Mouse (Mus musculus): ENCODE results near the gene BC049352.
A peak's percentile ranks its signal among the peaks of the same experiment; 100 is the strongest.

BC049352 gene

DNA sequence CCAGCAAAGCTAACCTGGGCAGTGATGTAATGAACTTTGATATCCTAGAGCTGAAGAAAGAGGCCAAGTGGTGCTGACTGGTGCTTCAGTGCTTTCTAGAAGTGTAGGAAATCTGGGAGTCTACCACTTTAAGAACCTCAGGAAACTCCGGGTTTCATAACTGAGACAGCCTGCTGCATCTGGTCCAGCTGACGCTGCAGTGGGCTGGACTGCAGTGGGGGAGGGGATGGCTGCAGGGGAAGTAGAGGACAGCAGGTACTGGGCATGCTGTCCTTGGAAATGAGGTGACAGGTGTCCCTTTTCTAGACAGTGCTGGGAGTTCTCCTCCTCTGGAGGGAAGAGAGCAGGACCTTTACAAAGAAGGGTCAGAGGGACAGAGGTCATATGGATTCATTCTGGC is at the start of gene BC049352:
Gene BC049352 (plus strand): TSS at position 238 of the 400 bp plus-strand sequence.
- no peak for DNase-seq

DNA sequence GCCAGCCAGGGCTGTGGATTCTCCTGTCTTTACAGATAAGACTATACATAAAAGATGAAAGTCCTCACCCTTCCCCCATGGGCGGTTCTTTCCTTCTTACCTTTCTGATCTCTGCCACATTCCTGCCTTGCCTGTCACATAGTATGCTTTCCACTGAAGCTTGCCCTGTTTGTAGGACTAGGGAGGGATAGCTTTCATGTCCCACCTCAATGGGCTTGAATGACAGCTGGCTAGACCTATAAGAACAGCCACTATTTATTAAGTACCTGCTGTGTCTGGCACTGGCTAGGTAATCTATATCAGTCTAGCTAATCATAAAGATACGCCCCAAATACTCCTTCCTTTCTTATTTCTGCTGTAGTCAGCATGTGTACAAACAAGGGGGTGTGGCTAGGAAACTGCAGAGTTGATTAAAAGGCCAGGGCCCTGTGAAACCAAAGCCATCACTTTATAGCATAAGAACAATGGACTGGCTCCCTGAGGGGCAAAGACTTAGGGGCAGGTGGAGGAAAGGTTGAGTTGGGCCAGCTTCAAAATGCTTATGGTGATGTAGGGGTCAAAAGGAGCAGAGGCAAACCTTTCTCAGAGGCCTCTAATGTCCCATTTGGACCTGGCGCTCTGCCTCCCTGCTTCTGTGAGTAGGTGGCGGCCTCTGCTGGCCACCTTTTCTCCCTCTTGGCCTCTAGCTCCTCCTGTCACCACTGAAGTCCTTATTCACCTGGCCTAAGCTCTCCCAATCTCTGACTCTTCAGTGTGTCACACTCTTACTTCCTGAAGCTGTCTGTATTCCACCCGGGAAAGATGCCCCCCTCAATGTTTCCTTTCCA is 48.1 kb upstream of the BC049352 start:
- DNase-seq: peak; percentile 52

DNA sequence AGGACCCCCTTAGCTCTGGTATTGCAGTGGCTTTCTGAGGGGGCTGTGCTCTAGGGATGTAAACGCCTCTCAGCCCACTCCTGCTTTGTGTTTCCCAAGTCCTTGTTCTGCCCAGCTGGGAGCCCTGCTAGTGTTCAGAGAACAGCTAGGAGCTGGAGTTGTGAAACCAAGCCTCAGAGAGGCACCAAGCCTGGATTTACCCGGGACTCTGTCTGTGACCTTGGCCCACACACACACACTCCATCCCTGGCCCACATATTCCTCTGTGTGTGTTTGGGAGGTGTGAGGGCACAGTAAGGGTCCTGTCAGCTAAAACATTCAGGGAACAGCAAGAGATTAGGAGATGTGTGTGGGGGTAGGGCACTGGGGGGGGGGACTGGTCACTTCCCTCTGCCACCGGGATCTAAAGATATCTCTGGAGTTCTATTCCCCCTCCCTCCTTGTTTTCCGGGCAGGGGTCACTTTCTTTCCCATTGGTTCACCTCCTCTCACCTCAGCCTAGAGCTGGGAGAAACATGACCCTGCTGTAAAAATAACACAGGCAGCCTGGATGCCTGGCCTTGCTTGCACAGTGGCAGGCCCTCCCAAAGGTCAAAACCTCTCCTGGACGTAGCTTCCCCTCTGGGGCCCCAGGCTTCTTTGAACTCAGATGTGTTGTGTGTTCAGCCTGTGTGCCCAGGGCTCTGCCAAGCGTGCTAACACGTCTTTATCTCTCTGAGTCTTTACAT is 45.2 kb upstream of the BC049352 start:
- DNase-seq: no peak

DNA sequence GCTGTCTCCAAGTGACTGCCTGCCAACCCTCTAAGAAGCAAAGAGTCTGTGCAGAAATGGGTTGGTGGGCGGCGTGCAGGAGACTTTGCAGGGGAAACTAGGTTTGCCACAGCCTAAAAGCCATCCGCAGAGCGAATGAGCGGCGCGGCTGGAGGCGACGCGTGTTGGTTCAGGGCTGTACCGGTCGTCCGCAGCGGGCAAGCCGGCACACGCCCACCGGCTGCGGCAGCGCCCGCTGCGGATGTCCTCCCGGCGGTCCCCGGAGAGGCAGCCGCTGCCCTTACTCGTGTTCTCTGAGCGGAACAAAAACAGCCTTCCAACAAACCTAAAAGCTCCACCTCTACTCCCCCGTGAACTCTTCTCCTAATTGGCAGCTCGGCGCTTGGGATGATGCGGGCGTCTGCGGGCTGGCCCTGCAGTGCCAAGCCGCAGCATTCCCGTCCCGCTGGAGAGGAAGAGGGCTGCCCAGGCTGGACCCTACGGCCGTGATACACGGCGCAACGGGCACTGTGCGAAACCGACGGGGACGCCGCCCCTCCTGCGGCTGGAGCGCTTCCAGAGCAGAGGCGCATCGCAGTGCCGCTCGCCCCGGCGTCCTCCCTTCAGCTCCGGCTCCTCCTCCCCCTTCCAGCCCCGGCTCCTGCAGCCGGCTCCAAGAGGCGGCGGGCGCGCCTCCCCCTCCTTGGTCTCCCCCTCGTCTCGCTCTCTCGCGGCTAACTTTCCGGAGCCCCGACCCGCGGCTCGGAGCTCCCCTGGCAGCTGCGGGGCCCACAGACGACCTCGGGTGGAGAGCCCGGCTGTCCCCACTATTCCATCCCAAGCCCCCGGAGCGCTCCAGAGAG is 43.4 kb upstream of the BC049352 start, which contains the start of gene Scn4b:
Gene Scn4b (plus strand): TSS at position 205 of the 842 bp plus-strand sequence.
- peak; percentile 68 for DNase-seq

DNA sequence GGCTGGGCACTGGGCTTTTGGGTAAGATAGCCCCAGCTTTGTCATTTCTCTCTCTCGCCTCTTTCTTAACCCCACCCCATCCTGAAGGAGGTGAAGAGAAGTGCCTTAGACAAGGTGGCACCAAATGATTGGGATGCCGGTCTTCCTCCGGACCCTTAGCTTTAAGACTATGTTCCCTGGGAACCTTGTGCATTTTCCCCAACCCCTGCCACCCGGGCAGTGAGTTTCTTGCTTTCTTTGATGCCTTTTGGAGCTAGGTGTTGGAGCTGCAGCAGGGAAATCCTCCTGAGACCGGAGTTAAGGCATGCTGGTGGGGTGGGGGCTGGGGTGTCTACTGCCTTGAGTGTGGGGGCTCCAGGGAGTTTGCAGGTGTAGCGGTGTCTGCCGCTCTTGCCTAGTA is 42.7 kb upstream of the BC049352 start:
- no peak for DNase-seq

DNA sequence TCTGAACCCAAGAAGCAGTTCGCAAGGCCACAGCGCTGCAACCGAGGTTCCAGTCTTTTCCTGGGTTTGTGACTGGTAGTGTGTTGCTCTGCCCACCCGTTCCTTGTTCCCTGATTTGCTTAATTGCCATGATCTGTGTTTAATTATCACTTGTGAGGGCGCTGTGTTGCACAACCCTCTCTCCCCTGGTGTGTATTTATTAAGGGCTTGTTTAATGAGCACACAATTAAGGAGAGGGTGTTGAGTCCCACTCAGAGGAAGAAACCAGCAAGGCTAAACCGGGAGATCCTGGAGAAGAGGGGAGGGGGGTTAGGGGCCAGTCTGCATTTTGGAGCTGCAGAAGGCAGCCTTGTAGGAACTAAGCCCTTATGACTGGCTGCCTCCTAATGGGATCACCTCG is 40.9 kb upstream of the BC049352 start:
- DNase-seq: peak; percentile 38

DNA sequence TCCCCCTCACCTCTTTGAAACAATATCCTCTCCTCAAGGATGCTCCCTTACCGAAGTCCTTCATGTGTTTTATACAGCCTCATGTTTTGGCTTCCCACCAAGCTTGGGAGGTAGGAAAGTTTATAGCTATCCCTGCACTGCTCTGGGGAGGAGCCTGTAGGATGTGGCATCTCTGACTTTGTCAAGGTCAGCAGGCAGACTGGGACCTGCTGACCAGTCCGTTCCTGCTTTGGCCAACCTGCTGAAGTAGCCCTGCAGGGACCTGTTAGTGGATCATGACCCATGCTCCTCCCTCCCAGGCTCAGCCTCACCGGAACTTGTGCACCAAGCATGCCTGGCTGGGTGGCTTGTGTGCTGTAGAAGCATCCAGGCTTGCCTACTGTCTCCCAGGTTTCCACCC is 39.1 kb upstream of the BC049352 start:
- DNase-seq: no peak

DNA sequence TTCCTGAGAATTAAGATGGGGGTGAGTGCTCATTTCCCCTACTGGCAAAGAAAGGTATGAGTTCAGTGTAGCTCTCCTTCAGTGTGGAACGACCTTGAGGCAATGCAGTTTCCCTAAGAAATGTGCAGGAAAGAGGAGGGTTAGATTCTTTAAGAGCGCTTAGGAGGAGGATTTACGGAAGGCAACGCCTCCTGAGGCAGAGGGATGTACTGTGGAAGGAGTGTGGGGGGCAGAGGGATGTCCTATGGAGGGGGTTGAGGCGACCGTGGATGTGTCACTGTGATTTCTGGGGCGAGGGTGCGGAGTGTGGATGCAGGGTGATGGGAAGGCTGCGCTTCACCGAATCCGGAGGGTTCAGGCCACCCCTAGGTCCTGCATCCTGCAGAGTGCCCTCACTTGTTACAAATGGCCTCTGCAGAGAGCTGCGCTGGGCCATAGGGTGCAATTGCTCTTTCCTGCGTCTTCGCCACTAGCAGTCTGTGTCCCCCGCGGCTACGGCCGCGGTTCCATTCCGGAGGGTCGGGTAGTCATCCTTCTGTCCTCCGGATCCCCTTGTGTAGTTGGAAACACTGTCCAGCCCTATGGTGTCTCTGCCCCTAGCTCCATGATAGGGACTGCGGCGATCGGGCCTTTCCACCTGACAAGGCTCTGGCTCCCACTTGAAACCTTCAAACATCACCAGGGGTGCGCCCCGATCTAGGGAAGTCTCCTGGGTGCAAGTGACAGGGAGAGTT is 36.1 kb upstream of the BC049352 start:
- DNase-seq: peak; percentile 28

DNA sequence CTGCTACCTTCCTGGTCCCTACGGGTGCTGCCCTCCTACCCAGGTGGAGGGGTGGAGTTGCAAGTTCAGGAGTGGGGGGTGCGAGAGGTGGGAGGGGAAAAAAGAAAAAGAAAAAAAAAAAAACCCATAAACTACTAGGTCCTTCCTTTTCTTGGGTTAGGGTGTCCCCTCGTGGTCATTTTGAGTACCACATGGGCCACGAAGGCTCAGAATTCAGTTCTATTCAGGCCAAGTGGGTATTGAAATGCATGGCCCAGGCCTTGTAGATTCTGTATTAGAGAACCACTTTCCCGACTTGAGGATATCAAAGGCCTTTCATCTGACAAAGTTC is 35.6 kb upstream of the BC049352 start:
- peak; percentile 77 for DNase-seq

DNA sequence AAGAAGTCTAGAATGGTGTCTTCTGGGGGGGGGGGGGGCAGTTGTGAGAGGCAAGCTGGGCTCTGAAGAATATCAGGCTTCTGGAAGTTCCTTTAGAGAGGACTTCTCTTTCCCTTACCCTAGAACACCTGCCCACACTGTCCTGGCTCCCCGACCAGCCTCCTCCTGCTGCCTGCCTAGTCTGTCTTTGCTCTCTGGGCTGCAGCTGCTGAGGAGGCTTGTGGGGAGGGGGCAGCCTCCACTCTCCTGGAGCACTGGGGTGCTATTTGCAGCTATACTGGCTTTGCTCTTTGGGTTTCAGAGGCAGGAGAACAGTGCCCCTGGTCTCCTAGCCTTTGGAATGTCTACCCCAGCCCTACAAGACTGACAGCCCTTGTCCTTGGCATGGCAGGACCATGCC is 30.9 kb upstream of the BC049352 start:
- no peak for DNase-seq

DNA sequence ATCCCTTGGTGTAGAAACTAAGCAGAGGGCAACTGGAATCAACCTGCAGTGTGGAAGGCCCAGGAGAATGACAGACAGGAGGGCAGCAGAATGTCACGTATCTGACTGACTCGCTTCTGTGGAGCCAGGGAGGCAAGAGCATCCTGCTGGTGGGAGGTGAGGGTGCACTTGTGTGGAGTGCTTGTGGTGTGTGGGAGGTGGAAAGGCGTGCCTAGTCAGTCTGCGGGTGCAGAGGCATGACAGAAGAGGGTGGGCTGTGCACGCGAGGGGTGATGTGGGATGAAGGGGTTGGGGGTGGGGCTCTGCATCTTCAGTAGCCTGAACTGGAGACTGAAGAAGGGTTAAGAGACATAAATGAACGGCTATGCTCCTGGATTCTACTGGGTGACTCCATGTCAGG is 28.4 kb upstream of the BC049352 start:
- no peak for DNase-seq

DNA sequence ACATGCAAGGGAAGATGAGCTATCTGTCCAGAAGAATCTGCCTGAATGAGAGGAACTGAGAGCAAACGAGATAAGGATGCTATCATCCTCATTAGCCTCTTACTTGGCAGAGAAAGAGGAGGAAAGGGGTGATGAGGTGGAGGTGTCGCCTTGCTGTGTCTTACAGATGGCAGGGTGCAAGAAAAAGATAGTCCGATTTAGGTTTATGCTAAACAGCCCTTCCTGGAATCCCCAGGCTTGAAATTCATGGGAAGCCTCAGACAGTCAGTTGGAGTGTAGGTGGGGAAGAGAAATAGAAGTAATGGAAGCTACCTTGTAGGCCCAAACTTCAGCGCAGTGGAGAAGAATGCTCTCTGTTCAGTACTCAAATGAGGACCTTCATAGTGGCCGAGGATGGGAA is 13.9 kb upstream of the BC049352 start:
- DNase-seq: no peak

DNA sequence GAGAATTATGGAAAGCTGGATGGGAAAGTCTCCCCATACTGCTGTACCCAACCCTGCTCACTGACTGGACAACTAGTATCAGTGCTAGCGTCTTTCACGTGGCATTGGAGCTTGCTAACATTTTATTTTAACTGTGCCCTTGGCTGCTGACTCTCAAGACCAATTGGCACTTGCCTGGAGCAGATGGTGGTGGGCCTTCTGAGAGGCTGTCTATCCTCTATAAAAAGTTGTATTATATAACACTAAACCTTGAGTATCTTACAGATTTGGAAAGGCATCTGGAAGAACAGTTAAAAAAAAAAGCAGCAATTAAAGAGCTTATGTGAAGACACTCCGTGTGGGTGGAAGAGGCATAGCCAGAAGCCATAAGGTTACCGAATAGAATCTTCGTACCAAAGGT is 11.7 kb upstream of the BC049352 start:
- no peak for DNase-seq

DNA sequence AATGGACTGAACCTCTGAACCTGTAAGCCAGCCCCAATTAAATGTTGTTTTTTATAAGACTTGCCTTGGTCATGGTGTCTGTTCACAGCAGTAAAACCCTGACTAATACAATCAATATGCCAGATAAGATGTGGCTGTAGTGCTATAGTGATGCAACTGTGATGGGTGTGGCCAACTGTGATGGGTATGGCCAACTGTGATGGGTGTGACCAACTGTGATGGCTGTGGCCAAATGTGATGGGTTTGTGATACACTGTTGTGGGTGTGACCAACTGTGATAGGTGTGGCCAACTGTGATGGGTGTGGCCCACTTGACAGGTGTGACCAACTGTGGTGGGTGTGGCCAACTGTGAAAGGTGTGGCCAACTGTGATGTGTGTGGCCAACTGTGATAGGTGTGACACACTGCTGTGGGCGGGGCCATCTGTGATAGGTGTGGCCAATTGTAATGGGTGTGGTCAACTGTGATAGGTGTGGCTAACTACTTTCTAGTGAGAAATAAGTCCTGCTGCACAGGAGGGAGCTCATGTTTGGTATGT is 10.7 kb upstream of the BC049352 start:
- no peak for DNase-seq

DNA sequence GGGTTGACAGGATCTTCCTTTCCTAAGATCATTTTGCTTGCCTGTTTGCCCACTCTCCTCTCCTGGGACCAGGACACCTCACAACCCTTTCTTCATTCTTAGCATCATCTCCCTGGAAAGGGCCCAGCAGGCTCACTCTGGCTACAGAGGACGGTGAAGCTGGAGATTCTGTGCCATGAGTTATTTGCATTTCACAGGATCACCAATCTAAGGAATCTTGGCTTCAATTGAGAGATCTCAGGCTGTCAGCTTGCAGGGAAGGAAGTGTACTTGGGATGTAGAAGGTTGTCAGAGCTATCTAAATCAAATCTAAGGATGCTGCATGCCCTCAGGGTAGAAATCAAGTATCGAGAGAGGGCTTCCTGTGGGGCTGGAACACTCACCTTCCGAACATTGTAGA is 8.3 kb upstream of the BC049352 start:
- no peak for DNase-seq

DNA sequence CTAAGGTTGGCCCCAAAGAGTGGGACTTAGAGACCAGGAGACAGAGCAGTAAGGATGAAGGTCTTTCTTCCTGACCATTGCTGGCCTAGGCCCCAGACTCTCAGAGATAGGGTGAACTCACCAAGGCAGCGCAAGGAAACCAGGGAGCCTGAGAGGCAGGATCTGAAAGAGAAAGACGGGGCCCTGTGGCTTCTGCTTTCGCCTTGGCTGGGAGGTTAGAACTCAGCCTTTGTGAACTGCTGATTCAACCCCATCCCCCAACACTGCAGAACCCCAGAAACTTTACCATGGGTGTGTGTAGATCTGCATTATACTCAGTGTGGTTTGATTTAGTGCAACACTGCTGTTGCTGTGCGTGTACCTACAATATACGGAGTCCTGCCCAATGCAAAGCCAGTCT is 2.5 kb upstream of the BC049352 start:
- no peak for DNase-seq

DNA sequence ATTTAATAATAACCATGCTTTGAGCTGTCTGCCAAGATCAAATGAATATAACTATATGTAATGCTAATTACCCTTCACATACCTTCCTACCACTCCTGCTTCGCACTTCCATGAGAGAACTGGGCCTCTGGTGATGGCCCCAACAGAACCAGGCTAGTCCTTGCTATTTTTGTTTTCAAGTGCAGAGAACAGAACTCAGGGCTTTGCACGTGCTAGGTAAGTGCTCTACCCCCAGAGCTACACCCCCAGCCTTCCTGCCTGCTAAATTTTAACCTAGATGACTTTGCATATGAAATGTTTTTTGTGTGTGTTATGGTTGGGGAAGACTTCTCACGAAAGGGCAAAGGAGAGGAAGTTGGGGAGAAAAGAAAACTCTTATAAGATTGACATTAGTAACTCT is 714 bp downstream of the BC049352 start:
- no peak for DNase-seq

DNA sequence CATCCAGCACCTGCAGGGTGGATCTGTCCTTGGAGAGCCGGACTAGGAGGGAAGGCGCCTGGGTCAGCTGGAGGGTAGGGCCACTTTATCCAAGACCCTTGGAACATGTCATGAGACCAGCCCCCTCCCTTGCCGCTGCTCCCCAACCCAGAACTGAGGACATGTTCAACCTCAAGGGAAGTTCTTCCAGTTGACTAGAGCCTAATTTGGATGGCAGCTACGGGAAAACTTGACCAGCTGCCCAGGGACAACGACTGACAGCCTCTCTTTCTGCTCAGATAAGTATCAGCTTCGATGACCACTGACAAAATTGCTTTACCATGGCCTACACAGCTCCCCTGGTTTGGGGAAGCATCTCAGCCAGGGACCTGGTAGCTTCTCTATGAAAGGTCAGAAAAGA is 1.5 kb downstream of the BC049352 start:
- no peak for DNase-seq

DNA sequence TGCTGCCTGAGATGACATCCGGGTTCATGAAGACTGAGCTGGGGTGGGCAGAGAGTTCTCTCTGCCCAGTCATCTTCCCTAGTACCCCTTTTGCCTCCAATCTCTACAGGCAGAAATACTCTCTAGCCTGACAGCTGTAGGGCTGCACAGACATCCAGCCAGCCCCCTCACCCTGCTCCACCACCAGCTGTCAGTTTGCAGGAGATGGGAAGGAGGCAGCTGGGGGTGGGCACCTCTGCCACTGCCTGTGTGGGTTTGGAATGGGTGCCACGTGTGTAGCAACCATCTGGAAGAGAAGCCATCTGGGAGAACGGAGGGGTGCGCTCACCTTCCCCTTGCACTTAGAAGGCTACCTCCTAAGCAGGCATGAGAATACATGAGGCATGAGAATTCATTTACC is 3.4 kb downstream of the BC049352 start:
- no peak for DNase-seq

DNA sequence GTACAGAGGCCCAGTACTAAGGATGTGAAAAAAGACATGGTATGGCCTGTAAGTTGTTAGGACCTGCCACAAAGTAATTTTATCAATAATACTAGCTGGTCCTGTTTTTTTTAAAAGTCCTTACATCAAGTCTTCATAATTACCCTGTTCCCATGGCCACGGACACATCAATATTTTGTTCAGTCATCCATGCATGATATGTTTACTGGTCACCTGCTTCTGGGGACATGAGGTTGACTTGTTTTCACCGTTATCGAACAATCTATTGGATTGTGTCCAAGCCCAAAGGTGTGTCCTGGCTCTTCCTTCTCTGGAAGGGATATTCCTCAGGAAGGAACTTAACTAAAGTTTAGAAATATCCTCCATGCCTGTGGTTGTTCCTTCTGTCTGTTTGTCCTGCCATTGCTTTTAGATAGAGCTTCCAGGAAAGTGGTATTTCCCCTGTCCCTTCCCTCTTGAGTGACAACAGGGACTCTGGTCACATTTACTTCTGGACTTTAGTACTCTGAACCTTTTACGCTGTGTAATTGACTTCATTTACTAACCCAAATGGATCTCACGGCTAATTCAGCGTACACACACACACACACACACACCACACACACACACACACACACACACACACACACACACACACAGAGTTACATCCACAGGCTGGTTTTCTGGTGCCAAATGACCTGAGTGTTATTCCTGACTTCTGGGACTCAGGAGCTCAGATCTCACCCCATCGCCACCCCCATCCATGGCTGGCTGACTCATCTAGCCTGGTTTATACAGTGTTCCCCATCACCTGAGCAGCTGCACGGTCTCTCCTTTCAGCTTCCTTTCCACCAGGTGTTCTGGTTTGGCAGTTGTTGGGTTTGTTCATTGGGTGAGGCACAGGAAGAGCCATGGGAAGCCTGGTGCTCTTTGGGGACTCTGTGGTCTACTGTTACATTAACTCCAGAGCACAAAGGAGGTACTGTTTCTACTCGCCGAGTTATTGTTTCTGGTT is 7.1 kb downstream of the BC049352 start:
- no peak for DNase-seq

DNA sequence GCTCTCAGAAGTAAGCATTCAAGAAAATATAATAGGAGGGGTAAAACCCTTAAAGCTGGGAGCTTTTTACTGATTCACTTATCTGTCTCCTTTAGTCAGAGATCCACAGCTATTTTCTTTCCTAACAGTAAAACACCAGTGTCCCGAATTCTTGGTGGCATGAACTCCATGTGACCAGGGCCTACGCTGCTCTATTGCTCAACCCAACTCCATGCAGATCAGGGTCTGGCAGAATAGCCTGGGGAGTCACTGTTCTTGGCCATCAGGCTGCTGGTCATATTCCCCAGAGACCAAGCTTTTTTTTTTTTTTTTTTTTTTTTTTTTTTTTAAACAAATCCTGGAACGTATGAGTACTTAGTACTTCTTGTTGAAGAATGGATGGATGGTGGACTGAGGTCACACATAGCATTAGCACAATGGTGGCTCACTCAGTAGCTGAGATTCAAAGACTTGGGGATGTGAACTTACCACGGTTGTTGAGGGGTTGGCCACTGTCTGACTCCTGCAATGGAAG is 7.9 kb downstream of the BC049352 start:
- DNase-seq: no peak
